In the genomic region with DNA sequence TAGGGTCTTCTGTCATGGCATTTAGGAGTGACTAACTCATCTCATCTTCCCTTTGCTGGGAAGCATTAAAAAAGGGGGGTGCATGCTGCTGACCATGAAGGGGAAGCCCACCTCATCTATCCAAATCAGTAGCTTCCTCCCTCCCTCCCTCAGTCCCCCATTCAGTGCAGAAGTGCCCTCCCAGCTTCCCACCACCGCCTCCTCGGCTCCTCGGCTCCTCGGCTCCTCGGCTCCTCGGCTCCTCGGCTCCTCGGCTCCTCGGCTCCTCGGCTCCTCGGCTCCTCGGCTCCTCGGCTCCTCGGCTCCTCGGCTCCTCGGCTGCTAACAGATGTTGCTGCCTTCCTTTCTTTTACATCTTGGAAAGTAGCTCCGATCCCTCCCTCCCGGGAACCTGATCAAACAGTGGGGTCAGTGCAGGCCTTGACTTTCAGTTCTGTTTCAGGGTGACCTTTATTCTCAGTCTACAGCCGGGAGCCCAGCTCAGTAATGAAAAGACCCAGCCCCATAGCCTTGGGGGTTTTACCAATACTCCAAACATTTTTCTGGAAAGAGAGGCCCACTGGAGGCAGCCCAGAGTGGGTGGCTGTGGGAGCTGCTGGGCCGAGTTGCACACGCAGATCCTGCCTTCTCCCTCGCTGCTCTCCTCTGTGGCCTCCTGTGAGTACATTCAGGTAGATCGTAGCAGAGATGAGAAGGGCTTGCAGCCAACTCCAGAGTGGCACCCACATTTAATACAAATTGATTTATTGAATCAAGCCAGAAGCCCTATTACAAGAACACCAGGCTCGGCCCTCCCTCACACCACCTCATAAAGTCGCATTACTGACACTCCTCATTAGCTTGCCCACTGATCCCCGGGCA, we compare ENCODE assay signal across 8 mouse cellular contexts.
DNase-seq lines count a peak whose midpoint lies in the region; ATAC-seq and TF ChIP-seq lines count a peak whose summit lies in the region.

No protein-coding gene starts in this region.

- H3K9me3 ChIP-seq in intestine, embryonic 16.5 days (ENCODE audit: control insufficient read depth, low read length), result no peaks in the 10 kb centered on the region

- no peaks in the 10 kb centered on the region for H3K27me3 ChIP-seq in testis, adult 2 months (ENCODE audit: control insufficient read depth, insufficient read depth, low read length)
- no peaks in the 10 kb centered on the region for H3K27me3 ChIP-seq in intestine, embryonic 16.5 days (replicated peaks; ENCODE audit: control insufficient read depth, insufficient read depth, low read length)

- H3K27ac ChIP-seq in testis, adult 2 months (ENCODE audit: control insufficient read depth, insufficient read depth, low read depth, low read length), result no peak overlapping the region
- peak overlapping the region; percentile 95 for H3K27ac ChIP-seq in cortical plate, adult 2 months (ENCODE audit: insufficient read depth, low read length)
- peak overlapping the region; percentile 88 for H3K27ac ChIP-seq in intestine, embryonic 16.5 days (ENCODE audit: low read length)

- H3K4me1 ChIP-seq in testis, adult 2 months (ENCODE audit: control insufficient read depth, insufficient read depth, low read length), result no peaks in the 10 kb centered on the region; the same call in none of the 2 replicates
- H3K4me1 ChIP-seq in cortical plate, adult 2 months (ENCODE audit: control insufficient read depth, insufficient read depth, low read length), result peaks cover 12% of the 10 kb centered on the region
- H3K4me1 ChIP-seq in intestine, embryonic 16.5 days (ENCODE audit: control insufficient read depth, insufficient read depth, low read length), result peaks cover 33% of the 10 kb centered on the region

- H3K4me3 ChIP-seq in testis, adult 2 months (ENCODE audit: control insufficient read depth, low read depth, low read length), result peak overlapping the region; percentile 60
- H3K4me3 ChIP-seq in cortical plate, adult 2 months (ENCODE audit: insufficient read depth, low read length), result no peak overlapping the region
- peak overlapping the region; percentile 20; the same call in 1 of the 2 replicates for H3K4me3 ChIP-seq in intestine, embryonic 16.5 days (ENCODE audit: low read length)

- no peak for TF ChIP-seq CTCF in testis, adult 2 months (IDR thresholded peaks at IDR 0.05; ENCODE audit: control insufficient read depth, insufficient read depth, insufficient replicate concordance, low read depth, low read length)
- no peak for TF ChIP-seq CTCF in cortical plate, adult 2 months (IDR thresholded peaks at IDR 0.05; ENCODE audit: extremely low read depth, insufficient read depth, low read length)

- H3K4me2 ChIP-seq in intestine, embryonic 16.5 days (ENCODE audit: low read depth, low read length), result peak overlapping the region; percentile 44

- no peak for DNase-seq in testis, postnatal 14 days (ENCODE audit: low spot score)
- peak; percentile 46 for DNase-seq in gastrocnemius, postnatal 10 days
- peak; percentile 62 for DNase-seq in lung, postnatal 10 days
- DNase-seq in right cerebral cortex, postnatal 14 days, result peak; percentile 43
- no peak for DNase-seq in urinary bladder, postnatal 36 days (ENCODE audit: low spot score in 2 of 2)

- no peak for TF ChIP-seq POLR2A in testis, adult 2 months (IDR thresholded peaks at IDR 0.05; ENCODE audit: control insufficient read depth, low read depth, low read length)
- TF ChIP-seq POLR2A in cortical plate, adult 2 months (IDR thresholded peaks at IDR 0.05; ENCODE audit: extremely low read depth, insufficient read depth, low read length), result no peak

- peak overlapping the region; percentile 61 for H3K9ac ChIP-seq in intestine, embryonic 16.5 days (ENCODE audit: low read depth, low read length)

- WGBS in intestine, embryonic 16.5 days, result 7% methylated on average over 24 of the region's 26 CpGs

- H3K36me3 ChIP-seq in testis, adult 2 months (ENCODE audit: control insufficient read depth, insufficient read depth, low read length), result no peaks in the 10 kb centered on the region
- H3K36me3 ChIP-seq in intestine, embryonic 16.5 days (ENCODE audit: control insufficient read depth, insufficient read depth, low read length), result no peaks in the 10 kb centered on the region

- ATAC-seq in intestine, embryonic 16.5 days, result peak; percentile 41

Comparison
In these comparisons a context has a peak if more than half of its experiments do, and no peak if none do; other contexts are left out.
1. DNase-seq: peak in gastrocnemius, postnatal 10 days (single experiment), lung, postnatal 10 days (single experiment) and right cerebral cortex, postnatal 14 days (single experiment); none in testis, postnatal 14 days (single experiment) and urinary bladder, postnatal 36 days (0 of 2).